Mouse (Mus musculus) embryo, embryonic 9.5 days (tissue): ENCODE measurements around the gene Traf6.

ENCODE experiments used
- DNase-seq: peaks from one replicate; pipeline ENCODE4 v3.0.0-alpha.2; 2017; ENCODE audit errors: extremely low spot score

Gene Traf6

DNA sequence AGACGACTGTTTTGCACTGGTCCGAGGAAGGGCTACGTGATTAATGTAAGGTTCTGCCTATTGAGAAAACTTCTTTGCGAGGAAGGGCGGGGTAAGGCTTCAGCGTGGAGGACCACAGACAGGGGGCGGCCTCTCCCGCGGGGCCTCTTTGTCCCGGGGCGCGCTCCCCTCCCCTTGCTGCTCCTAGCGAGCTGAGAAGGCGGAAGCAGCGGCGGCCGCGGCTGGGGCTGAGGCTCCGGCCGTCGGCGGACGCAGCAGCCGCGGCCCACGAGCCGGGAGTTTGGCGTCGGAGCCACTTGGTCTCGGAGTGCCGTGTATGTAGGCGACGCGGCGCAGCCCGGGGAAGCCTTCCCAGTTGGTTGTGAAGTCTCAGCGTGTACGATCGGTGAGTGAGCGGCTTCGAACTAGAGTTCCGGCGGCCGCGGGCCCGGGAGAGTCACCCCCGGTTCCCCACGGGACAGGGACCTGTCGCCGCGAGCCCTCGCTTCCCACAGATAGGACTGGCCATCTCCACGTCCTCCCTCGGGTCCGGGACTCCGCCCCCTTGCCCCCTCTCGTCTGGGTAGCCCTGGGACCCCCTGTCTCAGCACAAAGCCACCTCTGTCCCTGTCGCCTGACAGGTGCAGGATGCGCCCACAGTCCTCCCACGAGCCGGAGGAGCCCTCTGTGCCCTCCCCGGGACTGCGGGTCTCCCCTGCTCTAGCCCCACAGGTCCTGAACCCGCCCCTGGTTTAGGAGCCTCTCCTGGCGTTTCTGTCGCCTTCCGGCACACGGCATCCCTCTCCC is at the start of gene Traf6:
Gene Traf6, plus strand, starts transcription at position 194 of the 786 bp plus-strand sequence.
- peak; percentile 90 for DNase-seq

DNA sequence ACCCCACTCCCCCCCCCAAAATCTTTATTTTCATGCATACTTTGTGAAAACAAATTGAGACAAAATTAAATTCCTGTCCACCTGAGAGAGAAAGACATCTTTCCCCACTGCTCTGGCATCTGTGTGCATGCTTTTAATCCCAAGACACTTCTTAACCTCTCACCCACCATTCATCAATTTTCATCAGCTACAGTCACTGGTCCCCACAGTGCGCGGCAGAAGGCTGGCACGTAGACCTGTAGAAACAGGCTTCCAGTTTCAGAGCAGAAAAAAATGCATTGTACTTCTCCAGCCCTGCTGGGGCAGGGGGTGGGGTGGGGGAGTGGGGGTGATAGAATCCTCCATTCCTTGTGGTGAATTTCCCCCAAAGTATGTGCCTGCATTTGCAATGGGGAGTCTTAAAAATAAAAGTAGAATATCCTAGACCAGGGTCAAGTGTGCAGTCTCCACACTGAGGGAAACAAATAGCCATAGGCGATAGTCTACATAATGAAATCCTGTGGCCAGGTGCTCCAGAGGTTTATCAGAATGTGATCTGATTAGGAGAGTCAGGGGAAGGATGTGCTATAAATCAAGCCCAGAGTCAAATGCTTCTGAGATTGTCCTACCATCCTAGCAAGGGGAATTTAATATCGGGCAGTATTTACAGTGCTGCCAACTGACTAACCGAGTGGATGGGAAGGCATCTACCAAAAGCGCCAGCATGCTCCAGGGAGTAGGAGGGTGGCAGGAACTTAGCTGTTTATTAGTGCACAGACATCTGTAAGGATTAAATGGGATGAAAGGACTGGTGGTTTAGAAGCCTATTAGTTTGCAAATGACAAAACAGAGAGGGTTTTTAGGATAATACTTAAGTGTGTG is 39.0 kb upstream of the Traf6 start:
- no peak for DNase-seq

DNA sequence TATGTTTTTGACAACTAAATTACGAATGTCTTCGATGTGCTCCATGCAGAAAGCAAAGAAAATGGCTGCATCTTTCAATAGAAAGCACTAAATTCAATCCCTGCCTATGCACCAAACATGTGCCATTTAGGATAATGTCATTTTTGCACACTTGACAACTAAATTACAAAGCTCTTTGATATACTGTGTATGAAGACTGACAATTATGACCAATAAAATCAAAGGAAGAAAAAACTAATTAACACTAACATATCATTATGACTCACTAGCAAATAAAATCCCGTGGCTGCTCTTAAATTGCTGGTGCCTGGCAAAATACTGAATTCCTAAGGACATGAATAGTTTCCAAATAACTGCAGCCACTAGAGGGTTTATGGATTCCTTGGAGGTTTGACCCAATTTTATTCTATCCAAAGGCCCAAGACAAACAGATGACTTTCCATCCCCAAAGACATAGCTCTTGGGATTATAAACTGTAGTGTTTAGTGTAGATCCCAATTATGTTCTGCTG is 38.3 kb upstream of the Traf6 start:
- no peak for DNase-seq

DNA sequence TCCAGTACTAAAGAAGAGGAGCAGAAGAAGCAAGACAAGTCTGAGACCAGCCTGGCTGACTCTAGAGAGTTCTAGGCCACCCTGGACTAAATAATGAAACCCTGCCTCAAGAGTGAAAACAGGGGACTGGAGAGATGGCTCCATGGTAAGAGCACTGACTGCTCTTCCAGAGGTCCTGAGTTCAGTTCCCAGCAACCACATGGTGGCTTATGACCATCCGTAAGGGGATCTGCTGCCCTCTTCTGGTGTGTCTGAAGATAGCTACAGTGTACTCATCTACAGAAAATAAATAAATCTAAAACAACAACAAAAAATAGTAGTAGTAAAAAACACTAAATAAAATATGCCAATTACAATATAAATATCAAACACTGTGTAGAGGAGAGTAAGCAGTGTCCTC is 32.4 kb upstream of the Traf6 start:
- DNase-seq, result no peak

DNA sequence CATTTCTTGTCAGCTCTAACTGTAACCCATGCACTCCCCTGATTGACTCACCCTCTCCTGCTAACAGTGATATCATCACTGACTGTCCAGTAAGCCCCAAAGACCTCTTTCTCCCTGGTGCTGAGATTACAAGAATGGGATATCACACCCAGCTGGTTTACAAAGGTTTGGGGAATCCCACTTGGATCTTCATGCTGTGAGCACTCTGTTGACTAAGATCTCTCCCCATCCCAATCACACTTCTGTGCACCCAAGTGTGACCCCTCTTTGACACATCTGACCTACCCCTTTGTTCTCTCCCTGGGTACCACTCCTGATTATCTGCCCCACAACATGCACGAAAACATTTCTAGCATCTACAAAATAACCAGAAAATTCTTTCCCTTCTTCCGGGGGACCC is 29.9 kb upstream of the Traf6 start:
- DNase-seq, result no peak

DNA sequence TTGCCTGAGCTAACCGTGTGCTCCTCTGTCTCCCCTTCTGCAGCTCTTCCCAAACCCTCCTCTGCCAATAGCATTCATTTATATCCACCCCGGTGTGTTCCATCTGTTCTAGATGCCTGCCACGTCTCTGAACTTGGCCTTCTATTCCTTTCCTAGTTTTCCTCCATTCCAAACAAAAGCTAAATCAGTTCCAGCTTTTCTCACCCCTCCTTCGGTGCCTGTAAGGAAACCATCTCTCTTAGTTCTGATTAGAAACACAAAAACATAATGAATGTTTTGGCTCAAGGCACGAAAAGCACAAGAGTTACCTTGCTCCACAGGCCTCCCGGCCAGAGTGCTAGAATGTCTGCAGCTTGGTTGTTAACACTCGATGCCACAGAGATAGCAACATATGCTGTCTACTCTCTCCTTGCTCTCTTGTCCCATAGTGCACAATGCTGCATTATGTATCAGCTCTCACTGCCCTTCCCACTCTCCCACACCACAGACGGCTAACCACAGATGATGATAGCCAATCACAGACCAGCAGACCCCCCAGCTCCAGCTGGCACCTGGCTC is 29.0 kb upstream of the Traf6 start, which contains the start of the genes Rag1 and B230118H07Rik:
Gene Rag1, minus strand, starts transcription at position 388 of the 558 bp plus-strand sequence.
Gene B230118H07Rik, minus strand, starts transcription at position 419 of the 558 bp plus-strand sequence.
- DNase-seq, result no peak

DNA sequence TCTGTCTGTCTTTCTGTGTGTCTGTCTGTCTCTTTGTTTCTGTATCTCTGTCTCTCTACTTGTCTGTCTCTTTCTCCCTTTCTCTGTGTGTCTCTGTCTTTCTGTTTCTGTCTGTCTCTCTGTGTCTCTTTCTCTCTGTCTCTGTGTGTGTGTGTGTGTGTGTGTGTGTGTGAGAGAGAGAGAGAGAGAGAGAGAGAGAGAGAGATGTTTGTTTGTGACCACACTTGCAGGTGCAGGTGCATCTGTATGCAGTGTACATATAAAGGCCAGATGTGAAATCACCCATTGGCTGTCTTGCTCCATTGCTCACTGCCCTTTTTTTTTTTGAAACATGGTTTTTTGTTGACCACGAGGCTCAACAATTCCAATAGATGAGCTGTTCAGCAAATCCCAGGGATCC is 27.8 kb upstream of the Traf6 start:
- DNase-seq, result no peak

DNA sequence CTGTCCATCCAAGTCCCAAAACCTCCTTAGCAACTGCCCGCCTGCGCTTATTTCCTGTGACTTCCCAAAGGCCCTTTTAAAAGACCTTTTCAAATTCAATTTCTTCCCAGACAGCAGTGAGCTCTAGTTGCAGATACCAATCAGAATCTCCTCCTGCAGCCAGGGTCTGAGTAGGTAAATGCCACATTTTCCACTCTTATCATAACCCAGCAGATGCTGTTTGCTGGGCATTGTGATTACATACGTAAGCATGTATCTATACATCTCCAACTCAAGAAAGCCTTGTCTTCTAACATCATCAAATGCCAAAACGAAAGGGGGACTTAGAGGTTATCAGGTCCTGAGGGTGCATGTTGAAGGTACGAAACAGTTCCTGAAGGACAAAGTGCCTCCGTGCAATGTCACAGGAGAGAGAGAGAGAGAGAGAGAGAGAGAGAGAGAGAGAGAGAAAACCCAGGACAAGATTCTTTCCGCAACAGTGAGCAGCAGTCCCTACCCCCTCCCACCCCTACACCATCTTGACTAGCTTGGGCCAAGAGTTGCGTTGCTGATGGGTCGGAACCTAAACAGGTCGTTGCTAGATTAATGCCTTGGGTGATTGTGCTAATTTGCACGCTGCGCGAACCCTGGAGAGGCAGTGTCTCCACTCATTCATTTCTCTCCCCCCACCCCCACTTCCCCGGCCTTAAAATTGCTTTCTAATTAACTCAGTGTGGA is 25.9 kb upstream of the Traf6 start:
- DNase-seq, result no peak

DNA sequence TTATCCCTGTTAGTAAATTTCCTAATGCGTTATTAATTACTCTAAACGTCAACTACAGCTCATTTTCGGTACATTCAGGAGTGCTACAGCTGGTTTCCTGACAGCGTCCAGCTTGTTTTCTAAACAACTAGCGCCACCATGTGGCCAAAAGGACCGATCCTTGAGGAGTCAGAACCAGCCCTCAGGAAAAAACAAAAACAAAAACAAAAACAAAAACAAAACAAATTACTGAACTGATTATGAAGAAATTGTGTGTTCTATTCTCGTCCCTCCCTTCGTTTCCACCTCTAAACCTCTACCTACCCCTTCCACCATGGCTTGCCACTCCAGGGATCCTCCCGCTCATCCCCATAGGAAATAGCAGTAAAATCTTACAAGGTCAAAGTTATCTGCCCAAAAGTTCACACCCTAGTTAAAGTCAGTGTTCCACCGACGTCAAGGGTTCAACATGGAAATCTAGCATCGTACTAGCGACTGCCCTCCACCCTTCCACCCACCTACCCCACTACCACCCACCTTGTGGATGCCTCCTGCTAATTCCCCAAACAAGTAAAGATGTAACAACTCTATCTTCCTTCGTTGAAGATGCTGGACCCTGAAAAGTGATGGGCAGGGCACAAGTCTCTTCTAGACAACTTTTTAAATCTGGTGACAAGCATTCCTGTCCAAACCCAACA is 25.2 kb upstream of the Traf6 start:
- DNase-seq, result peak; percentile 57

DNA sequence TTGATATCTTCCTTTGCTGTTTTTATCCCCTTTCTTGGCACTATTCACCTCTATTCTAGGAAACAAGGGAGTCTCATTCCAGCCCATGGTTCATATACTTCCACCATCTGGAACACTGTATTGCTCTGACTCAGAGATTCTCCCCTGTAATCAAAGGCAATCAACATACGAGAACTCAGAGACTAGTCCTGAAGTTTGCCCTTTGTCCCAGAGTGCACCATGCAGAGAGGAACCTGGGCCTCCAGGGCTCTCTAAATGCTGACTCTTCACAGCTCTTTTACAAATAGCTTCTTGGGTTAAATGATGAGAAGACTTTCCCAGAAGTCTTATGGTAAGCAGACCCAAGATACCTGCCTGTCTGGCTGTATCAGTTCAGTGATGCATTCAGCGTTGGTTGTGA is 17.7 kb upstream of the Traf6 start:
- no peak for DNase-seq

DNA sequence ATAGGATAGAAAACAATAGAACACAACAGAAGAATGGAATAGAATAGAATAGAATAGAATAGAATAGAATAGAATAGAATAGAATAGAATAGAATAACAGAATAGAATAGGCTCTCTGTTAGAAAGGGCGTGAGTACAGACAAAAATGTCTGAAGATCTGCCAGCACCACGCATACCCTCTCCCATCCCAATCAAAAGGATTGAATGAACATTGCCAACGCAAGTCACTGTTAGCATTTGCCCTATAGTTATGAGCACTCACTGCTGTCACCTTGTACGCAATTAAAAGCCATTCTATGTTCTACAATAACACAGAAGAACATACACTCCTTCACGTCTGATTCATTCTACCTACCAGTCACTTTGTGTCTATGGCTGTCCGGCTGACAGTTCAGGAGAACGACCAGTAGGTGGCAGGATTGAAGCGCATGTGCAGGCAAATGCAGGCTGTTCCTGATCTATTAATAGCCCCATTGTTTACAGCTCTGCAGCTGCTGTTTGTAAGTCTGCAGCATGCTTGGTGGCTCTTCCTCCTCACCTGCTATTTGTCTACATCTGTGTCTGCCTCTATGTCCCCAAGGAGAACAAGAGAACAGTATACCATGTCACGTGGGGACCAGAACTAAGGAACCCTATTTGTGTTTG is 13.0 kb upstream of the Traf6 start:
- peak; percentile 77 for DNase-seq

DNA sequence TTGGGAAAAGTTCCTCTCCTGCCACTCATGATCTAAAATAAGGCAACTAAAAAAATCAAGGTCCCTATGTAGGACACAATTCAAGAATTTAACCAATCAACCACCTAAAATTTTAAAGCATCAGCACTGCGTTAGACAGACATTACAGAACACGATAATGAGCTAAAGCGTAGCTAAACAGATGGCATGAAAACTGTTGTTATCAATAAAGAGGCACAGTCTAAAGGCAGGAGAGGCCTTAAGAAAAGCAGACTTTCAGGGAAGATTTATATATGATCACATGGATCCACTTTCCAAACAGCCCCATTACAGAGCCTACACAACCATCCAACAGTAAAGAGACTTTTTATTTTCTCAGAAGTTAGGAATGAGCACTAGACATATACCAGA is 12.5 kb upstream of the Traf6 start:
- DNase-seq, result no peak

DNA sequence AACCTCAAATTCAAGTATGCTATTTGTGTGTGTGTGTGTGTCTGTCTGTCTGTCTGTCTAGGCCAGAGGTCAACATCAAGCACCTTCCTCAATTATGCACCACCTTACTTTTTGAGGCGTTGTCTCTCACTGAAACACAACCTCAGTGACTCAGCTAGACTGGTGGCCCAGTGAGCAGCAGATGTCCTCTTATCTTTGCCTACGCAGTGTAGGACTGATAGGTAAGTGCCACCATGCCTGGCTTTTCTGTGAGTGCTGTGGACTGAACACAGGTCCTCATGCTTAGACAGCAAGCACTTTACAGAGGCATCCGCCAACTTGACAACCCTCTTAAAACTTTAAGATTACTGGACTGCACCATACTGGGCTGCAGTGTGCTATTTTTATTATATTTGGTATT is 9.5 kb upstream of the Traf6 start:
- no peak for DNase-seq

DNA sequence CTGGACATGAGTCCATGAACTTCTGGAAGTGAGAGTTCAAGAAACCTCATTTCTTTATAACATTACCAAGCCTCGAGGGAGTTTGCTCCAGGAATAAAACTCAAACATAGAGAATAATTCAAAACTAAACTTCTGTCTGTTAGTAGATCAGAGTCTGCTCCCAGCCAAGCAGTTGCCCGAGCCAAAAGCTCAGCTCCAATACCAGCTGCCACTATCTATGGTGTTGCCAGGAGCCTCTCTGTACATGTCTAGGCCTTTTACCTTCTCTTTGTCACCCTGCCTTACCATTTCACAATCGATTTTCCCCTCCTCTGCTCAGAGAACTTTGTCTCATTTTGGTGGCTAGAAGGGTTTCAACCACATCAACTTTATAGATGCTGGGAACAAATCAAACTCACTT is 4.7 kb upstream of the Traf6 start:
- no peak for DNase-seq

DNA sequence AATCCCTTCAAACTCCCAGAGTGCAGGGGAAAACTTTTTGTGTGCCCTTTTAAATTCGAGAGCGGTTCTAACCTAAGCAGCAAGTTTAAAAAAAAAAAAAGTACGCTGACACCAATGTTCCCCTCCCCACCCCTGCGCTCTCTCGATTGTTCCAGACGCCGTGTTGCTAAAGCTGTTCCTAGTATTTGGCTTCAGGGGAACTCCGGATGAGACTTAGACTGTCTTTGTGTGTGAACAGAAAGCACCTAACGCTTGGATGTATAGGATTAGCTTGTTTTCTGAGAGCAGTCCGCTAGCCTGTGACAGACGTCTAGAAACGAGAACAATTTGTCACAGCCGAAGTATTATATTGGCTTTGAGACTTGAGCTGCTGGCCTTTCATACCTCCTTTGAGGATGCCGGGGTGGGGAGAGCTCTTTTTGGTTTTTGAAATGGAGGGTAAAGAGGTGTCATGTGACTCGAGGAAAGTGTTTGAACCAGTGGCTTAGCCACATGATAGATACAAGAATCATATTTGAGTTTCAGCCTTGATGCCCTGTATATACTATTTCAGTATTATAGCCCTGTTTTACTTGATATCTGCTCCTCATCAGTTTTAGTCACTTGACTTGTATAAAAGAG is 1.0 kb downstream of the Traf6 start:
- peak; percentile 20 for DNase-seq

DNA sequence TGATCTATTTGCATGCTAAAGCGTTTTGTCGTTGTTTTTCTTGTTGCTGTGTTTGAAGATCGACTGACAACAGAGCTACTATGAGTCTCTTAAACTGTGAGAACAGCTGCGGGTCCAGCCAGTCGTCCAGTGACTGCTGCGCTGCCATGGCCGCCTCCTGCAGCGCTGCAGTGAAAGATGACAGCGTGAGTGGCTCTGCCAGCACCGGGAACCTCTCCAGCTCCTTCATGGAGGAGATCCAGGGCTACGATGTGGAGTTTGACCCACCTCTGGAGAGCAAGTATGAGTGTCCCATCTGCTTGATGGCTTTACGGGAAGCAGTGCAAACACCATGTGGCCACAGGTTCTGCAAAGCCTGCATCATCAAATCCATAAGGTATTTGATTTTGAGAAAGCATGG is 6.2 kb downstream of the Traf6 start:
- no peak for DNase-seq

DNA sequence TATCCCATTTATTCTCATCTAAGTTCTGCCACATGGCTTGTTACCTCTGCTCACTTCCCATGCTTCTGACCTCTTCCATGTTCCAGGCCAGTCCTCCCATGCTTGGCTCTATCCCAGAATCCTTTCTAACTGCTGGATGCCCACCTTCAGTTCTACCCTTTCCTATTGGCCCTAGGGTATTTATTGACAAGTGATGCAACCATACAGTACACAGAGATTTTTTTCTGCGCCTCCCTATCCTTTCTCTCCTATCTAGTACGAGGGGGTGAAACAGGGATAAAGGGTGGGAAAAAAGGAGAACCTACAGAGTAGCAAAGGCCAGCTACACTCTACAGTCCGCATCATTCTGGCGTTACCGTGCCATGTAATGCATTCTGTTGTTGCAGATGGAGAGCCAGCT is 9.8 kb downstream of the Traf6 start:
- no peak for DNase-seq

DNA sequence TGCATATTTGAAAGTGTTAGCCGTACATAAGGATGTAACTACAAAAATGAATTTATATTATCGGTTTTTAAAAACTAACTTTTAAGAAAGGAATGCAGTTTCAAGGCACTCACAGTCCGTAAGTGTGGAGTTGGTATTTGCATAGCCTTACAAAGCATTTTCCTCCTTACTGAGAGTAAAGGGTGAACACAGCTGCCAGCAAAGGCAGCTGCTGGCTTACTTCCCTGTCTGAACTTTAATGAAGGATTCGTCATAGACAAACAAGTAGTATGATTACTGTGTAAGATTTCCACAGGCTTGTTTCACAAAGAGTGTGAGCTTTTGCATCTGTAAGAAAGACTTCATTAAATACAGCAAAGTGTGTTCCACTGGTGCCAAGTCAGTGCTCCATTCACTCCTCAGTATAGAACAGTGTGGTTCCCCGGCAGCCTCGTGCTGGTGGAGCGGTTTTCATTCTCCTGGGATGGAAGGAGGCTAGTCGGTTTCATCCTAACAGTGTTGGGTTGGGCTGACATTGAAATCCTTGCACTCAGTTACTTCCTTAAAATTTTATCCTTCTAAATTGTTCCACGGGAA is 12.1 kb downstream of the Traf6 start:
- DNase-seq, result no peak

DNA sequence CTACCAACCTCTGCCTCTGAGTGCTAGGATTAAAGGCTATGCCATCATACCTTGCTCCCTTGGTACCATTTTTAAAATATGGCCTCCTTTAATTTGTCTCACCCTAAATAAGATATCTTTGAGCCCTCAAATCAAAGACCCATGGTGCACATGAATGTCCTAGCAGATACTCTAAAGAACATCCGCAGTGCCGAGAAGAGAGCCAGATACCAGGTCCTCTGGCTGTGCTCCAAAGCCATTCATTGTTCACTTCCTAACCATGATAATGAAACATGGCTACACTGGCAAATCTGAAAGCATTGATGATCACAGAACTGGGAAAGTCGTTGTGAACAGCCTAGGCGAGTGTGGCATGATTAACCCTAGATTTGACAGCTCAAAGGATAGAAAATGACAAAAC is 14.8 kb downstream of the Traf6 start:
- DNase-seq, result no peak
